Mouse (Mus musculus) lung, adult 2 months (tissue): Measurements from ENCODE around the gene Anks1b.

Source experiments
- CTCF ChIP-seq: fragments of 200-500 bp; IDR thresholded peaks from 2 replicates; pipeline ENCODE4 v1.5.1; 2011; ENCODE audit warnings: mild to moderate bottlenecking, low read length, control low read depth; ENCODE audit not compliant: insufficient read depth
- POLR2A ChIP-seq: fragments of 200-500 bp; IDR thresholded peaks from 2 replicates; pipeline ENCODE4 v1.6.1; 2011; ENCODE audit warnings: low read depth, mild to moderate bottlenecking, control low read depth, low read length, borderline replicate concordance; ENCODE audit errors: extremely low read depth

DNA sequence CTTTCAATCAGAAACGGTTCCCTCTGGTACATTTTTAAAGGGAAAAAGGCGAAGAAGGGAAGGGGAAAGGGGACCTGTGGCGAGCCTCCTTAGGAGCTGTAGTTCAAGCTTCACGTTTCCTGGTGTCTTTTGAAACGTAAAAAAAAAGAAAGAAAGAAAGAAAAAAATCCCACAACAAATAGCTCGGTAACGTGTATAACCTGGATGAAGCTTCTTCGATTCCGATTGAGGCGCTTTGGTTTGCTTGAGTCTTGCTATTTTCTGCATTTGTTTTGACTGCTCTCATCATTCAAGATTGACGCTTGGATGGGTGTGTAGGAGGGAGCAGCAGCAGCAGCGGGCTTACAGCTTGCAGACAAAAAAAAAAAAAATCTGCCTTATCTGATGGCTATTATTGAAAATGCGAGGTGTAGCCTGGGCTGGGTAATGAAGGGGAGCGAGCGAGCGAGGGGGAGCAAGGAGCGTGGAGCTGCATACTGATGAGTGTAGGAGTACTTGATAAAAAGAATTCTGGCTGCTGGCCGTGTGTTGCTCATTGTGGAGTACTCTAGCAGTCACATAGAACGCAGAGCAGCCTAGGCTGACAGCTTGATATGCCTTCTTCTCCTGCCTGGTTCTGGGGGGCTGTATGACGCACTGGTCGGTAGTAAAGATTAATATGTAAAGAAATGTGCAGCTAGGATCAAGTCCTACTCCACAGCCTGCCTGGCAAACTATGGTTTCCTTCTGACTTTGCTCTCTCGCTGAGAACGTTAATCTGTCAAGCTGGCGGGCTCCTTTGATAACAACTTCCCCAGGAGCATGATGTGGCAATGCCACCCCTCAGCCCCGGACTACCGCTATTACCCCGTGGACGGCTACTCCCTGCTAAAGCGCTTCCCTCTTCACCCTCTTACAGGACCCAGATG, 703.1 kb downstream of the Anks1b start:
- TF ChIP-seq CTCF, result no peak
- no peak for TF ChIP-seq POLR2A
